Mouse (Mus musculus) forebrain, embryonic 12.5 days (tissue): Measurements from ENCODE around the gene Zscan22. TPM values are rescaled to one million over a fixed set of nuclear protein-coding genes. Genes with fewer than 3 reads are reported as not detected.
"Not testable (repeated sequence)": the region's sequence is repeated elsewhere in the genome, so short reads cannot be mapped to it uniquely, and the experiment has no call there.

ENCODE experiments used
- ATAC-seq: fragments of 200-750 bp; cut with Nextera tagmentation; 2 replicates; pipeline ENCODE4 v1.8.0; 2017; ENCODE audit warnings: moderate TSS enrichment; ENCODE audit not compliant: low FRiP score
- H3K27ac ChIP-seq: fragments of 300-500 bp; sonication (generic); 2 replicates; pipeline ENCODE4 v1.5.1; 2016; ENCODE audit warnings: mild to moderate bottlenecking
- H3K27me3 ChIP-seq: fragments of 300-500 bp; sonication (generic); 2 replicates; pipeline ENCODE4 v1.6.1; 2016; ENCODE audit warnings: mild to moderate bottlenecking
- H3K36me3 ChIP-seq: fragments of 300-500 bp; sonication (generic); replicated peaks from 2 replicates; pipeline ENCODE4 v1.6.1; 2016; ENCODE audit warnings: mild to moderate bottlenecking
- H3K4me1 ChIP-seq: fragments of 300-500 bp; sonication (generic); 2 replicates; pipeline ENCODE4 v1.6.1; 2016
- H3K4me2 ChIP-seq: fragments of 300-500 bp; sonication (generic); 2 replicates; pipeline ENCODE4 v1.6.1; 2016; ENCODE audit warnings: mild to moderate bottlenecking, moderate library complexity
- H3K4me3 ChIP-seq: fragments of 300-500 bp; sonication (generic); replicated peaks from 2 replicates; pipeline ENCODE4 v1.5.1; 2016; ENCODE audit warnings: mild to moderate bottlenecking
- H3K9ac ChIP-seq: fragments of 300-500 bp; sonication (generic); 2 replicates; pipeline ENCODE4 v1.6.1; 2016; ENCODE audit warnings: mild to moderate bottlenecking
- H3K9me3 ChIP-seq: fragments of 300-500 bp; sonication (generic); 2 replicates; pipeline ENCODE4 v1.6.1; 2016
- WGBS: fragments of 180-500 bp; shearing (Covaris S2); methylation state at CpG from one replicate; pipeline ENCODE4 v1.1.7; 2016; 5-methylcytosine and 5-hydroxymethylcytosine counted together
- polyA plus RNA-seq: library from polyadenylated mRNA; unstranded; fragments of >200 nt; fragmentation: Nextera tagmentation; extraction: Ambion mirVana; gene quantifications from 2 replicates; pipeline ENCODE4 v1.2.1, GENCODE M21; 2016

Gene Zscan22
- polyA plus RNA-seq, 1 experiment from 2014 or later, result 13.8 TPM

DNA sequence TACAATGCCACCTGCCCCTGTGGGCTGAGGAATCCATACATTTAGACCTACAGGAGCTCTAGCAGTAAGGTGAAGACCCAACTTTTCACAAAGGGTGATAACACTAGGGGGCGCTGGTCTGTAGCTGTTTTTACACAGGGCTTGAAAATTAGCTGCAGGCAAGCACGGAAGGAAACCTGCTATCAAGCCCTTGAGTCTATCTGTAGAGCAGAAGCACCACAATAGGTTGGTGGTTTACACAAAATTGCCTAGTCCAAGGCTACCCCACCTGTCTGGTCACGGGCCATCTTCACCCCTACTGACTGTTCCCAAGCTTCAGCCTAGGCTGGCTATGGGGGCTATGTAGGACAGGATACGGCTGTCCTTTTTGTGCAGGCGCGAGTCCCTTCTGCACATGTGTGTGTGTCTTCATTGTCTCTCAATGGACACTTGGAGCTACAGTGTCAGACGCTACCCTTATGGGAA is 11.9 kb downstream of the Zscan22 start:
- Histone ChIP-seq H3K4me1 (0 out of 2 replicates have a peak, but pooled peaks cover 5% of the 10 kb centered on the region), H3K4me3 (peak overlapping the region; percentile 46), H3K9me3 (no peaks in the 10 kb centered on the region), H3K4me2 (peak overlapping the region; percentile 59), H3K27me3 (no peaks in the 10 kb centered on the region), H3K9ac (no peak overlapping the region), H3K27ac (peak overlapping the region; percentile 81; the same call in 1 of the 2 replicates), H3K36me3 (peaks cover 44% of the 10 kb centered on the region)
- 38% methylated on average over 7 of the region's 7 CpGs for WGBS
- peak; percentile 56 for ATAC-seq

DNA sequence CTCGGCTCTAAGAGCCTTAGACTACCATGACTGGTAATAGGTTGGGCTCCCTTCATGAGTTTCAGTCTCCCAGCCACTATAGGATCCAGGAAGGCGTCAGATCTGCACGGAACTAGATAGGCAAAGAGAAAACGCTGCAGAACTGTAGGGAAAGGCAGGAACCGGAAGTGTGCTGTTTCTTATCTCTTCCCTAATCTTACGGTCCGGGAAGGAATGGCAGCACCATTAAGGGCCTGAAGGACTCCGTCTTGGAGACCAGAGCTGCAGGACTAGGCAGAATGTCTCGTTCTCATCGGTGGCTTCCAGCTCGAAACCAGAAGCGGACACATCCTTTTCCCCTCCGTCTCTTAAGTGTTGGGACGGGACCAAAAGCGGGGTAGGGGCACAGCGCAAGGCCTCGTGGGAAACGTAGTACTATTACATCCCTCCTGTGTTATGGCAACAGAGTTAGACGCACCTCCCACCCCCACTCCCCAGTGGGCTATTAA is 12.6 kb downstream of the Zscan22 start:
- H3K27me3 ChIP-seq, result no peaks in the 10 kb centered on the region

DNA sequence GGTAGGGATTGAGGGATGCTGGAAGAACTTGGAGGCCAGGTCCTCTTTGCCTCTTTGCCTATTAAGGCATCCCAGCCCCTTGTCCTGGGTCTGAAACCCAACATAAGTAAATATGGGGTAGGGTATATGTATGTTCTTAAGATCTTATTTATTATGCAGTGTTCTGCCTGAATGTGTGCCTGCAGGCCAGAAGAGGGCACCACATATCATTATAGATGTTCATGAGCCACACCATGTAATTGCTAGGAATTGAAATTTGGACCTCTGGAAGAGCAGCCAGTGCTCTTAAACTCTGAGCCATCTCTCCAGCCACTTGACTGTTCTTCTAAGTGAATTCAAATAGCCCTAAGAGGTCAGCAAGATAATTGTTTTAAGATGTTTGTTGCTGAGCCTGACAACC is 15.9 kb downstream of the Zscan22 start:
- Histone ChIP-seq H3K4me3 (no peak overlapping the region), H3K27ac (no peak overlapping the region), H3K9ac (no peak overlapping the region), H3K9me3 (no peaks in the 10 kb centered on the region), H3K4me2 (no peak overlapping the region), H3K27me3 (no peaks in the 10 kb centered on the region), H3K4me1 (0 out of 2 replicates have a peak, but pooled peaks cover 5% of the 10 kb centered on the region), H3K36me3 (peaks cover 5% of the 10 kb centered on the region)
- no peak for ATAC-seq

More for the DNA sequence above, 12.6 kb downstream of the Zscan22 start:
- H3K27ac ChIP-seq, result peak overlapping the region; percentile 81
- H3K4me1 ChIP-seq, result 0 out of 2 replicates have a peak, but pooled peaks cover 5% of the 10 kb centered on the region
- H3K4me2 ChIP-seq, result peak overlapping the region; percentile 59
- ATAC-seq, result peak; percentile 76
- H3K4me3 ChIP-seq, result peak overlapping the region; percentile 46
- H3K36me3 ChIP-seq, result peaks cover 38% of the 10 kb centered on the region
- H3K9me3 ChIP-seq, result no peaks in the 10 kb centered on the region
- peak overlapping the region; percentile 55 for H3K9ac ChIP-seq
- WGBS, result 12% methylated on average over 19 of the region's 19 CpGs

DNA sequence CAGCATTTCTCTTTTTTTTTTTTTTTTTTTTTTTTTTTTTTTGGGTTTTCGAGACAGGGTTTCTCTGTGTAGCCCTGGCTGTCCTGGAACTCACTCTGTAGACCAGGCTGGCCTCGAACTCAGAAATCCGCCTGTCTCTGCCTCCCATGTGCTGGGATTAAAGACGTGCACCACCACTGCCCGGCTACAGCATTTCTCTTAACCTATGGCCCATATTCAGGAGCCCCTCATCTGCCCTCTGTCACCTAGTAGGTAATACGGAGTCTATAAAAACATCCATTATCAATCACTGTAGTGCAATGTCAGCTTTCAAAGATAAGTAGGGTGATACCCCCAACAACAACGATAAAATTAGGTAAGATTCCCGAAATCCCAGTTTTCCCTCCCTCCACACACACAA is 22.9 kb downstream of the Zscan22 start:
- 95% methylated on average over 7 of the region's 8 CpGs for WGBS
- H3K9me3 ChIP-seq, H3K27ac ChIP-seq, H3K9ac ChIP-seq, H3K27me3 ChIP-seq, ATAC-seq, H3K4me3 ChIP-seq: not testable (repeated sequence)
- Histone ChIP-seq H3K4me1 (peaks cover 18% of the 10 kb centered on the region), H3K36me3 (peaks cover 26% of the 10 kb centered on the region), H3K4me2 (0 out of 2 replicates have a peak overlapping the region, but pooled peaks have one; percentile 82)

DNA sequence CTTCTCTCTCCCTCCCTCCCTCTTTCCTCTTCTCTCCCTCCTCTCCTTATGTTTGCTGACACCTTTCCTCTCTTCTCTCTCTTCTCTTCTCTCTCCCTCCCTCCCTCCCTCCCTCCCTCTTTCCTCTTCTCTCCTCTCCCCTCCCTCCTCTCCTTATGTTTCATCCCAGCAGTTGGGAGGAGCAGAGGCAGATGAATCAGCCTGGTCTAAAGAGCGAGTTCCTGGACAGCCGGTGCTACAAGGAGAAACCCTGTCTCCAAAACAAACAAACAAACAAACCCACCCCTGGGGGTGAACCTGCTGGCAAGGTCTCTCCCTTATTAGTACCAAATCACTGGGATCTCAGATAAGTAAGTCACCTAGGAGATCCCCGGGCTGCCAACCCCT is 23.7 kb downstream of the Zscan22 start:
- Histone ChIP-seq H3K36me3 (peaks cover 34% of the 10 kb centered on the region), H3K4me3 (peak overlapping the region; percentile 88), H3K9me3 (no peaks in the 10 kb centered on the region), H3K4me1 (peaks cover 18% of the 10 kb centered on the region), H3K4me2 (peak overlapping the region; percentile 82), H3K27ac (peak overlapping the region; percentile 89), H3K9ac (peak overlapping the region; percentile 80), H3K27me3 (peaks cover 11% of the 10 kb centered on the region)
- ATAC-seq, result peak; percentile 0; the same call in 1 of the 2 replicates
- WGBS, result 0% methylated on average over 3 of the region's 3 CpGs

DNA sequence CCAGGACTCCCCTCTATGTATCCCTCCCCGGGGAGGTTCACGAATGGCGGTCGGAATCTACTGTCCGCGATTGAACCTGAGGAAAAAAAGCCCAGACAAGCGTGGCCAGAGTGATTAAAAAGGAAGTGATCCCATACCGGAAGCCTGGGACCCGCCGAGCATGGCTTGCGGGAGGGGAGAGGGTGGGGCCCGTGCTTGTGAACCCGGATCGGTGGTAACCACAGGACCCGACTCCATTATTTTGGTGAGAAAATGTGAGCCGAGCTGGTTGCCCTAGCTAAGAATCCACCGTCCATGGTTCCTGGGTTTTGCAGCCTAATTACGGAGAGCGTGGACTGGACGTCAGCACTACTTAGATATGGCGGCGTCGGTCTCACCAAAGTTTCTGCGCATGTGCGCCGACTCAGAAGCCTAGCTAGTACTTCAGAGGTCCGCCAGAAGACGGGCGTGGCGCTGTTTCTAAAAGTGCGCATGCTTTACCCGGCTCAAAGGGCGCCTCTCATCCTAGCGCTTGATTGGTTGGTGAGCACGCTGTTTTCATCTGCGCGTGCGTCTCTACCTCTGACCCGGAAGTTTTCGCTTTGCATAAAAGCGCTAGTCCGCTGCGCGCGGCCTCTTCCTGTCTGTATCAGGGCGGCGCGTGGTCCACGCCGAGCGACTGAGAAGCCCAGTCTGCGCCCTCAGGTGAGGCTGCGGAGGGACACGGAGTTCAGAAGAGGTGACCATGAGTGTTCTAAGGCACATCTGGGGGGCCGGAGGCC is 24.3 kb downstream of the Zscan22 start, which contains the start of gene Rps5:
Rps5 (plus strand) TSS at position 586 of the 761 bp plus-strand sequence.
- Histone ChIP-seq H3K36me3 (peaks cover 40% of the 10 kb centered on the region), H3K9ac (peak within 1 kb of the TSS; percentile 83), H3K9me3 (no peaks in the 10 kb centered on the region), H3K27ac (peak within 1 kb of the TSS; percentile 89), H3K4me3 (peak within 1 kb of the TSS; percentile 88), H3K27me3 (peaks cover 17% of the 10 kb centered on the region), H3K4me2 (peak within 1 kb of the TSS; percentile 93), H3K4me1 (peaks cover 18% of the 10 kb centered on the region)
- ATAC-seq, result peak; percentile 99
- WGBS, result under 1% methylated on average over 55 of the region's 55 CpGs

DNA sequence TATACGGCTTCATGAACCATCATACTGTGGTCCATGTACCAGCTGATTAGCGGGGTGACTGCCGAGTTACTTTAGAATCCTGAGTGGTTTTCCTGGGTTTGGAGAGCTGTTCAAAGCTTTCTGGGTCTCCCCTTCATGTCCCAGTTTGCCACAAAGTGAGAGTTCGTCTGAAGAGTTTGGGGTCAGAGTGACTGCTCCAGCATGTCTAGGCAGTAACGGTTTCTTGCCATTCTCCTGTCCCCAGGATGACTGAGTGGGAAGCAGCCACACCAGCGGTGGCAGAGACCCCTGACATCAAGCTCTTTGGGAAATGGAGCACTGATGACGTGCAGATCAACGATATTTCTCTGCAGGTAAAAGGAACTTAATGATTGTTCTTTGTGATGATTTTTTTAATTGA is 25.1 kb downstream of the Zscan22 start:
- peak overlapping the region; percentile 83 for H3K9ac ChIP-seq
- 4% methylated on average over 8 of the region's 8 CpGs for WGBS
- peaks cover 45% of the 10 kb centered on the region for H3K36me3 ChIP-seq
- H3K4me2 ChIP-seq, result peak overlapping the region; percentile 93
- H3K9me3 ChIP-seq, result no peaks in the 10 kb centered on the region
- 0 out of 2 replicates have a peak, but pooled peaks have one; percentile 0 for ATAC-seq
- H3K27ac ChIP-seq, result 0 out of 2 replicates have a peak overlapping the region, but pooled peaks have one; percentile 19
- H3K27me3 ChIP-seq, result peaks cover 25% of the 10 kb centered on the region
- peak overlapping the region; percentile 88 for H3K4me3 ChIP-seq
- H3K4me1 ChIP-seq, result peaks cover 19% of the 10 kb centered on the region

DNA sequence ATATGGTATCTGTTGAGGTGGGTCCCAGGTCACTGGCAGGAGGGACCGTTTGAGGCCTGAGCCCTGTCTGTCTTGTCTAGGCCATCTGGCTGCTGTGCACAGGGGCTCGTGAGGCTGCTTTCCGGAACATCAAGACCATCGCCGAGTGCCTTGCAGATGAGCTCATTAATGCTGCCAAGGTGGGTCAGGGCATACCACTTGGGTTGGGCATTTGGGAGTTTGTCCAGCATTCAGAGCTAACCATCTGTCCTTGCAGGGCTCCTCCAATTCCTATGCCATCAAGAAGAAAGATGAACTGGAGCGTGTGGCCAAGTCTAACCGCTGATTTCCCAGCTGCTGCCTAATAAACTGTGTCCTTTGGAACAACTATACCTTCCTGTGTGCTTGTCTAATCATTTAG is 28.7 kb downstream of the Zscan22 start:
- ATAC-seq, result no peak
- Histone ChIP-seq H3K4me2 (no peak overlapping the region), H3K27ac (no peak overlapping the region), H3K9me3 (no peaks in the 10 kb centered on the region), H3K9ac (no peak overlapping the region), H3K4me1 (peaks cover 22% of the 10 kb centered on the region), H3K4me3 (no peak overlapping the region), H3K27me3 (peaks cover 42% of the 10 kb centered on the region), H3K36me3 (peaks cover 49% of the 10 kb centered on the region)
- WGBS, result 84% methylated on average over 7 of the region's 7 CpGs

DNA sequence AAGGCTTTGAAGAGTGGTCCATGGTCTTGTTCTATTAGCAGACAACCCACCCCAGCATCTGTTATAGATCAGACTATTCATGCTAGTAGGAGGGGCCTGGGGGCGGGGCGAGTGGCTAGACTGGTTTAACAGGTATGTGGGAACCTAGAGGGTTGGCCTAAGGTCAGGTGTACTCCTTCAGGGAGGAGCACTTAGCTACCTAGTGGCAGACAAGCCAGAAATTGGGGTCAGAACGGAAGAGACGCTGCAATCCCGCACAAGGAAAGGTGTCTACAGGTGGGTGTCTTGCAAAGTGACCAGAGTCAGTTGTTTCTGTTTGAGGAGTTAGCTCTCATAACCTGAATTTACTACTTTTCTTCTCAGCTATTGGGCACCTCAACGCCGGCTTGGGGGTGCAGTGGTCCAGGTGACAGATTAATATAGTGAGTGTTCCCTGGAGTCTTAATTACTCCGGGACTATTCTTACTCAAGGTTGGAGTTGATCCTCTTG is 29.6 kb downstream of the Zscan22 start, which contains the start of gene Rnf225:
Rnf225 (plus strand) TSS at position 226 of the 490 bp plus-strand sequence.
- Histone ChIP-seq H3K9ac (peak within 1 kb of the TSS; percentile 33; the same call in 1 of the 2 replicates), H3K4me3 (peak within 1 kb of the TSS; percentile 18), H3K36me3 (peaks cover 49% of the 10 kb centered on the region), H3K4me2 (peak within 1 kb of the TSS; percentile 50), H3K27me3 (peaks cover 42% of the 10 kb centered on the region), H3K4me1 (peaks cover 22% of the 10 kb centered on the region), H3K27ac (no peak within 1 kb of the TSS), H3K9me3 (no peaks in the 10 kb centered on the region)
- WGBS, result 29% methylated on average over 8 of the region's 8 CpGs
- ATAC-seq, result no peak

DNA sequence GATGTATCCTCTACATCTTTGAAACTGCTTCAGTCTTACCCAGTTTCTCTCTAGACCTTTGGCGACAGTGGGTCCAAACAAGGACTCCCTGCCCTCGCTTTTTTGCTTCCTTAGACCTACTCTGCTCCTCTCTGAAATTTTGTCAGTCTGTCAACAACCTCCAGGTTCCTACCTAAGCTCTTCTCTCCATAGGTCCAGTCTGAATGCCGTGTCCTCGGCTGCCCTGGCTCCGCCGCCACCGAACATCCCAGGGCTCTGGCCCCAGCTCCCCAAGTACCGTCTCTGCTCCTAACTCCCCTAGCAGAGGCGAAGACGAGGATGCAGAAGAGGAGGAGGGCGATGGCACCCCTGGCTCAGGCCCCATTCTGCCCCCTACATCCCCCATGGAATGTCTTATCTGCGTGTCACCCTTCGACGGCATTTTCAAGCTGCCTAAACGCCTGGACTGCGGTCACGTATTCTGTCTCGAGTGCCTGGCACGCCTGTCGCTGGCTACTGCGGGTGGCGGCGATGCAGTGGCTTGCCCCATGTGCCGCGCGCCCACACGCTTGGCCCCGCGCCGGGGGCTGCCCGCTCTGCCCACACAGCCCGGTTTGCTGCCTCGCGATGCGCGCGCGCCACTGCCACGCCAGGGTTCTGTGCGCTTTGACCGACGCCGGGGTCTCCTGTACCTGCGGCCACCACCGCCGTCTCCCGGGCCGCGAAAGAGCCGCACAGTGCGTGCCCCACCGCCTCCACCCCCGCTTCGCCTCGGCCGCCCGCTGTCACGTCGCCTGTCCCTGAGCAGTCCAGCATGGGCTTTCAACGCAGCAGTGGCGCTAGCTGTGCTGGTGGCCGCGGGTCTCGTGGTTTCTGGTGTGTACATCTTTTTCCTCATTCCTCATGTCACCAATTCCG is 30.3 kb downstream of the Zscan22 start:
- Histone ChIP-seq H3K9ac (peak overlapping the region; percentile 33; the same call in 1 of the 2 replicates), H3K36me3 (peaks cover 48% of the 10 kb centered on the region), H3K27me3 (peaks cover 42% of the 10 kb centered on the region), H3K4me2 (peak overlapping the region; percentile 50), H3K4me1 (peaks cover 19% of the 10 kb centered on the region), H3K27ac (no peak overlapping the region), H3K9me3 (no peaks in the 10 kb centered on the region), H3K4me3 (peak overlapping the region; percentile 18)
- 5% methylated on average over 61 of the region's 65 CpGs for WGBS
- ATAC-seq, result peak; percentile 31; the same call in 1 of the 2 replicates

DNA sequence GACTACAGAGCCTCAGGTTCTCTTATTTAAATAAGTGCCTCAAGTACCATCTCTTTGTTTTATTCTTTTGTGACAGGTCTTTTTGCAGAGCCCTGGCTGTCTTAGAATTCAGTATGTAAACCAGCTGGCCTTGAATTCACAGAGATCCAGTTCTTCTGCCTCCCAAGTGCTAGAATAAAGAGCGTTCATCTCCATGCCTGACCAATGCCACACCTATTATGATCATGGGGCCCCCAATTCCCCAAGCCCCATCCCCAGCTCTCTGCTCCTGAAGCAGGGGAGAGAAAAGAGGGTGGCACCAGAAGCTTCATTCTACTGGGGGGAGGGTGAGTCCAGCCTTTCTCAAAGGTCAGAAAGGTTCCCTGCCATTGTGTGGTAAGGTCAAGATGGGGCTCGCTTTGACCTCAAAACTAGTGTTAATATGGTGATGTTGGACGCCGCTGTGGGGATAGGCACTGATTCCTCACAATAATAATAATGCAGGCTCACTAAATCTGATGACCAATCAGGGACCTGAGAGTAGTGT is 36.1 kb downstream of the Zscan22 start:
- no peak overlapping the region for H3K27ac ChIP-seq
- no peak for ATAC-seq
- no peak overlapping the region for H3K4me3 ChIP-seq
- no peak overlapping the region for H3K4me2 ChIP-seq
- no peaks in the 10 kb centered on the region for H3K4me1 ChIP-seq
- H3K9ac ChIP-seq, result no peak overlapping the region
- H3K27me3 ChIP-seq, result peaks cover 10% of the 10 kb centered on the region
- no peaks in the 10 kb centered on the region for H3K9me3 ChIP-seq
- WGBS, result 65% methylated on average over 4 of the region's 4 CpGs
- H3K36me3 ChIP-seq, result 0 out of 2 replicates have a peak, but pooled peaks cover 4% of the 10 kb centered on the region
